Mouse (Mus musculus): ENCODE results near the gene Sh3bp5. TPM values are rescaled to one million over a fixed set of nuclear protein-coding genes. Genes with fewer than 3 reads are reported as not detected.
A peak's percentile ranks its signal among the peaks of the same experiment; 100 is the strongest.
"Not testable (repeated sequence)": the region's sequence is repeated elsewhere in the genome, so short reads cannot be mapped to it uniquely, and the experiment has no call there.

The Sh3bp5 gene
- 2.2 TPM in 1 of 2 replicates, not detected in the other for polyA plus RNA-seq (2012; ENCODE audit: insufficient read depth, low replicate concordance)

GRCm38 (mm10) chr14:31435930-31436693 lies at the start of gene Sh3bp5:
Gene Sh3bp5 (minus strand): TSS chr14:31436078.
- H3K36me3 ChIP-seq (replicated peaks; ENCODE audit: low read length), result no peaks in the 10 kb centered on the region
- H3K27me3 ChIP-seq (replicated peaks), result peaks cover 82% of the 10 kb centered on the region
- no peaks in the 10 kb centered on the region for H3K9me3 ChIP-seq
- TF ChIP-seq FLI1 (IDR thresholded peaks at IDR 0.05; ENCODE audit: low read length), result no peak
- no peak for TF ChIP-seq GATA1 (IDR thresholded peaks at IDR 0.05; ENCODE audit: borderline replicate concordance, low read length)
- peaks cover 38% of the 10 kb centered on the region for H3K4me1 ChIP-seq
- H3K4me3 ChIP-seq (replicated peaks), result peak within 1 kb of the TSS; percentile 94

- H3K36me3 ChIP-seq (replicated peaks; ENCODE audit: low read length), result peaks cover 98% of the 10 kb centered on the region
- no peaks in the 10 kb centered on the region for H3K27me3 ChIP-seq (replicated peaks)
- H3K4me1 ChIP-seq, result peaks cover 2% of the 10 kb centered on the region; the same call in 1 of the 2 replicates
- H3K9me3 ChIP-seq, result no peaks in the 10 kb centered on the region
- TF ChIP-seq GATA1 (IDR thresholded peaks at IDR 0.05; ENCODE audit: borderline replicate concordance, low read length), result no peak
- TF ChIP-seq FLI1 (IDR thresholded peaks at IDR 0.05; ENCODE audit: low read length), result no peak
- H3K4me3 ChIP-seq (replicated peaks), result no peak overlapping the region
Measured at GRCm38 (mm10) chr14:31482417-31482816, 46.5 kb upstream of the Sh3bp5 start.

GRCm38 (mm10) chr14:31473297-31473696 lies 37.4 kb upstream of the Sh3bp5 start:
- H3K4me1 ChIP-seq, result peaks cover 4% of the 10 kb centered on the region; the same call in 1 of the 2 replicates
- TF ChIP-seq FLI1 (IDR thresholded peaks at IDR 0.05; ENCODE audit: low read length), result no peak
- TF ChIP-seq GATA1 (IDR thresholded peaks at IDR 0.05; ENCODE audit: borderline replicate concordance, low read length), result no peak
- H3K4me3 ChIP-seq (replicated peaks), result no peak overlapping the region
- H3K27me3 ChIP-seq (replicated peaks), result peaks cover 12% of the 10 kb centered on the region
- H3K36me3 ChIP-seq (replicated peaks; ENCODE audit: low read length), result peaks cover 21% of the 10 kb centered on the region
- 0 out of 2 replicates have a peak, but pooled peaks cover 7% of the 10 kb centered on the region for H3K9me3 ChIP-seq

- H3K9me3 ChIP-seq, result 0 out of 2 replicates have a peak, but pooled peaks cover 7% of the 10 kb centered on the region
- peaks cover 15% of the 10 kb centered on the region for H3K27me3 ChIP-seq (replicated peaks)
- TF ChIP-seq FLI1 (IDR thresholded peaks at IDR 0.05; ENCODE audit: low read length) (no peak), GATA1 (IDR thresholded peaks at IDR 0.05; ENCODE audit: borderline replicate concordance, low read length) (no peak)
- peaks cover 4% of the 10 kb centered on the region; the same call in 1 of the 2 replicates for H3K4me1 ChIP-seq
- peaks cover 14% of the 10 kb centered on the region for H3K36me3 ChIP-seq (replicated peaks; ENCODE audit: low read length)
- H3K4me3 ChIP-seq (replicated peaks), result no peak overlapping the region
Measured at GRCm38 (mm10) chr14:31472451-31473061, 36.7 kb upstream of the Sh3bp5 start.

- Histone ChIP-seq H3K36me3 (replicated peaks; ENCODE audit: low read length) (peaks cover 3% of the 10 kb centered on the region), H3K9me3 (0 out of 2 replicates have a peak, but pooled peaks cover 7% of the 10 kb centered on the region), H3K27me3 (replicated peaks) (peaks cover 23% of the 10 kb centered on the region), H3K4me1 (peaks cover 4% of the 10 kb centered on the region; the same call in 1 of the 2 replicates), H3K4me3 (replicated peaks) (no peak overlapping the region)
- TF ChIP-seq FLI1 (IDR thresholded peaks at IDR 0.05; ENCODE audit: low read length), result no peak
- TF ChIP-seq GATA1 (IDR thresholded peaks at IDR 0.05; ENCODE audit: borderline replicate concordance, low read length), result no peak
Measured at GRCm38 (mm10) chr14:31469711-31470110, 33.8 kb upstream of the Sh3bp5 start.

- Histone ChIP-seq H3K27me3 (replicated peaks) (peaks cover 32% of the 10 kb centered on the region), H3K4me1 (no peaks in the 10 kb centered on the region), H3K9me3 (no peaks in the 10 kb centered on the region), H3K4me3 (replicated peaks) (no peak overlapping the region), H3K36me3 (replicated peaks; ENCODE audit: low read length) (no peaks in the 10 kb centered on the region)
- TF ChIP-seq FLI1 (IDR thresholded peaks at IDR 0.05; ENCODE audit: low read length) (no peak), GATA1 (IDR thresholded peaks at IDR 0.05; ENCODE audit: borderline replicate concordance, low read length) (no peak)
Measured at GRCm38 (mm10) chr14:31464176-31464575, 28.3 kb upstream of the Sh3bp5 start.

GRCm38 (mm10) chr14:31462886-31463285 lies 27.0 kb upstream of the Sh3bp5 start:
- no peaks in the 10 kb centered on the region for H3K9me3 ChIP-seq
- no peak overlapping the region for H3K4me3 ChIP-seq (replicated peaks)
- peaks cover 39% of the 10 kb centered on the region for H3K27me3 ChIP-seq (replicated peaks)
- no peaks in the 10 kb centered on the region; the same call in 1 of the 2 replicates for H3K4me1 ChIP-seq
- no peak for TF ChIP-seq FLI1 (IDR thresholded peaks at IDR 0.05; ENCODE audit: low read length)
- TF ChIP-seq GATA1 (IDR thresholded peaks at IDR 0.05; ENCODE audit: borderline replicate concordance, low read length), result no peak
- H3K36me3 ChIP-seq (replicated peaks; ENCODE audit: low read length), result no peaks in the 10 kb centered on the region

GRCm38 (mm10) chr14:31462226-31462625 lies 26.3 kb upstream of the Sh3bp5 start:
- H3K4me1 ChIP-seq, result not testable (repeated sequence)
- H3K27me3 ChIP-seq (replicated peaks), result peaks cover 42% of the 10 kb centered on the region

GRCm38 (mm10) chr14:31458006-31458405 lies 22.1 kb upstream of the Sh3bp5 start:
- Histone ChIP-seq H3K36me3 (replicated peaks; ENCODE audit: low read length) (no peaks in the 10 kb centered on the region), H3K4me1 (peaks cover 12% of the 10 kb centered on the region), H3K4me3 (replicated peaks) (no peak overlapping the region), H3K27me3 (replicated peaks) (peaks cover 42% of the 10 kb centered on the region), H3K9me3 (peaks cover 3% of the 10 kb centered on the region; the same call in 1 of the 2 replicates)
- TF ChIP-seq GATA1 (IDR thresholded peaks at IDR 0.05; ENCODE audit: borderline replicate concordance, low read length) (no peak), FLI1 (IDR thresholded peaks at IDR 0.05; ENCODE audit: low read length) (no peak)

More at GRCm38 (mm10) chr14:31462226-31462625, 26.3 kb upstream of the Sh3bp5 start:
- H3K9me3 ChIP-seq; H3K4me3 ChIP-seq (replicated peaks); H3K36me3 ChIP-seq (replicated peaks; ENCODE audit: low read length): not testable (repeated sequence)
